Mouse (Mus musculus): ENCODE results near the gene Use1. TPM values are rescaled to one million over a fixed set of nuclear protein-coding genes. Genes with fewer than 3 reads are reported as not detected.
A peak's percentile ranks its signal among the peaks of the same experiment; 100 is the strongest.

Gene Use1
- polyA plus RNA-seq, 1 experiment from 2014 or later = 98.4 TPM

- WGBS = 84% methylated on average over 10 of the region's 10 CpGs
These were observed 28.4 kb downstream of the Use1 start for GRCm38 (mm10) chr8:71395071-71395470.

GRCm38 (mm10) chr8:71395629-71396028 is 29.0 kb downstream of the Use1 start, which contains the start of gene Ushbp1:
Gene Ushbp1, minus strand, starts transcription at chr8:71395802.
- H3K27me3 ChIP-seq (replicated peaks; ENCODE audit: control insufficient read depth, insufficient read depth, low read length) = no peaks in the 10 kb centered on the region
- 0 out of 2 replicates have a peak, but pooled peaks cover 5% of the 10 kb centered on the region for H3K4me1 ChIP-seq (replicated peaks; ENCODE audit: control insufficient read depth, insufficient read depth, low read length)
- H3K4me3 ChIP-seq (ENCODE audit: low read depth, low read length) = peak within 1 kb of the TSS; percentile 63
- TF ChIP-seq CTCF (IDR thresholded peaks at IDR 0.05; ENCODE audit: low read depth) = no peak
- no peaks in the 10 kb centered on the region for H3K9me3 ChIP-seq (ENCODE audit: control insufficient read depth)
- peaks cover 17% of the 10 kb centered on the region for H3K36me3 ChIP-seq (ENCODE audit: control insufficient read depth, insufficient read depth)
- peak within 1 kb of the TSS; percentile 56; the same call in 1 of the 2 replicates for H3K9ac ChIP-seq (ENCODE audit: low read depth, low read length)
- ATAC-seq = no peak
- 75% methylated on average over 9 of the region's 9 CpGs for WGBS
- H3K4me2 ChIP-seq (replicated peaks; ENCODE audit: low read depth) = peak within 1 kb of the TSS; percentile 73
- peak within 1 kb of the TSS; percentile 37; the same call in 1 of the 2 replicates for H3K27ac ChIP-seq (ENCODE audit: low read depth, low read length)

More at GRCm38 (mm10) chr8:71395071-71395470, 28.4 kb downstream of the Use1 start:
- H3K4me1 ChIP-seq (replicated peaks; ENCODE audit: control insufficient read depth, insufficient read depth, low read length) = 0 out of 2 replicates have a peak, but pooled peaks cover 5% of the 10 kb centered on the region
- no peak overlapping the region for H3K9ac ChIP-seq (ENCODE audit: low read depth, low read length)
- H3K4me3 ChIP-seq (ENCODE audit: low read depth, low read length) = no peak overlapping the region; the same call in 1 of the 2 replicates
- no peak overlapping the region for H3K27ac ChIP-seq (ENCODE audit: low read depth, low read length)
- no peak for TF ChIP-seq CTCF (IDR thresholded peaks at IDR 0.05; ENCODE audit: low read depth)
- no peaks in the 10 kb centered on the region for H3K9me3 ChIP-seq (ENCODE audit: control insufficient read depth)
- H3K27me3 ChIP-seq (replicated peaks; ENCODE audit: control insufficient read depth, insufficient read depth, low read length) = no peaks in the 10 kb centered on the region
- no peak for ATAC-seq
- H3K36me3 ChIP-seq (ENCODE audit: control insufficient read depth, insufficient read depth) = peaks cover 17% of the 10 kb centered on the region
- 0 out of 2 replicates have a peak overlapping the region, but pooled peaks have one; percentile 21 for H3K4me2 ChIP-seq (replicated peaks; ENCODE audit: low read depth)

GRCm38 (mm10) chr8:71396639-71397305 is 30.1 kb downstream of the Use1 start, which contains the start of gene Babam1:
Gene Babam1, plus strand, starts transcription at chr8:71396861.
- under 1% methylated on average over 34 of the region's 34 CpGs for WGBS
- ATAC-seq = peak; percentile 85
- no peak for TF ChIP-seq CTCF (IDR thresholded peaks at IDR 0.05; ENCODE audit: low read depth)

GRCm38 (mm10) chr8:71397701-71398100 is 31.1 kb downstream of the Use1 start:
- 0 out of 2 replicates have a peak, but pooled peaks cover 5% of the 10 kb centered on the region for H3K4me1 ChIP-seq (replicated peaks; ENCODE audit: control insufficient read depth, insufficient read depth, low read length)
- H3K4me2 ChIP-seq (replicated peaks; ENCODE audit: low read depth) = peak overlapping the region; percentile 73
- peak overlapping the region; percentile 63; the same call in 1 of the 2 replicates for H3K4me3 ChIP-seq (ENCODE audit: low read depth, low read length)
- no peak for ATAC-seq
- H3K9ac ChIP-seq (ENCODE audit: low read depth, low read length) = no peak overlapping the region
- H3K9me3 ChIP-seq (ENCODE audit: control insufficient read depth) = no peaks in the 10 kb centered on the region
- 80% methylated on average over 12 of the region's 12 CpGs for WGBS
- H3K27me3 ChIP-seq (replicated peaks; ENCODE audit: control insufficient read depth, insufficient read depth, low read length) = no peaks in the 10 kb centered on the region
- no peak overlapping the region for H3K27ac ChIP-seq (ENCODE audit: low read depth, low read length)
- peaks cover 17% of the 10 kb centered on the region for H3K36me3 ChIP-seq (ENCODE audit: control insufficient read depth, insufficient read depth)
- no peak for TF ChIP-seq CTCF (IDR thresholded peaks at IDR 0.05; ENCODE audit: low read depth)

More at GRCm38 (mm10) chr8:71396639-71397305, 30.1 kb downstream of the Use1 start, which contains the start of gene Babam1:
- Histone ChIP-seq H3K4me3 (ENCODE audit: low read depth, low read length) (peak within 1 kb of the TSS; percentile 63), H3K4me1 (replicated peaks; ENCODE audit: control insufficient read depth, insufficient read depth, low read length) (0 out of 2 replicates have a peak, but pooled peaks cover 5% of the 10 kb centered on the region), H3K9ac (ENCODE audit: low read depth, low read length) (peak within 1 kb of the TSS; percentile 56), H3K9me3 (ENCODE audit: control insufficient read depth) (no peaks in the 10 kb centered on the region), H3K27ac (ENCODE audit: low read depth, low read length) (peak within 1 kb of the TSS; percentile 37; the same call in 1 of the 2 replicates), H3K36me3 (ENCODE audit: control insufficient read depth, insufficient read depth) (peaks cover 17% of the 10 kb centered on the region), H3K27me3 (replicated peaks; ENCODE audit: control insufficient read depth, insufficient read depth, low read length) (no peaks in the 10 kb centered on the region), H3K4me2 (replicated peaks; ENCODE audit: low read depth) (peak within 1 kb of the TSS; percentile 73)

GRCm38 (mm10) chr8:71400826-71401225 is 34.2 kb downstream of the Use1 start:
- 0 out of 2 replicates have a peak, but pooled peaks cover 8% of the 10 kb centered on the region for H3K4me1 ChIP-seq (replicated peaks; ENCODE audit: control insufficient read depth, insufficient read depth, low read length)
- H3K4me2 ChIP-seq (replicated peaks; ENCODE audit: low read depth) = no peak overlapping the region
- H3K4me3 ChIP-seq (ENCODE audit: low read depth, low read length) = no peak overlapping the region
- H3K9ac ChIP-seq (ENCODE audit: low read depth, low read length) = no peak overlapping the region
- H3K27ac ChIP-seq (ENCODE audit: low read depth, low read length) = no peak overlapping the region
- 98% methylated on average over 2 of the region's 2 CpGs for WGBS
- no peak for TF ChIP-seq CTCF (IDR thresholded peaks at IDR 0.05; ENCODE audit: low read depth)
- H3K27me3 ChIP-seq (replicated peaks; ENCODE audit: control insufficient read depth, insufficient read depth, low read length) = no peaks in the 10 kb centered on the region
- H3K9me3 ChIP-seq (ENCODE audit: control insufficient read depth) = no peaks in the 10 kb centered on the region
- peaks cover 17% of the 10 kb centered on the region for H3K36me3 ChIP-seq (ENCODE audit: control insufficient read depth, insufficient read depth)
- no peak for ATAC-seq

- ATAC-seq = no peak
- no peak overlapping the region for H3K4me2 ChIP-seq (replicated peaks; ENCODE audit: low read depth)
- no peak overlapping the region for H3K4me3 ChIP-seq (ENCODE audit: low read depth, low read length)
- H3K36me3 ChIP-seq (ENCODE audit: control insufficient read depth, insufficient read depth) = peaks cover 17% of the 10 kb centered on the region
- 0 out of 2 replicates have a peak, but pooled peaks cover 8% of the 10 kb centered on the region for H3K4me1 ChIP-seq (replicated peaks; ENCODE audit: control insufficient read depth, insufficient read depth, low read length)
- no peak overlapping the region for H3K9ac ChIP-seq (ENCODE audit: low read depth, low read length)
- TF ChIP-seq CTCF (IDR thresholded peaks at IDR 0.05; ENCODE audit: low read depth) = no peak
- H3K27ac ChIP-seq (ENCODE audit: low read depth, low read length) = no peak overlapping the region
- no peaks in the 10 kb centered on the region for H3K9me3 ChIP-seq (ENCODE audit: control insufficient read depth)
- H3K27me3 ChIP-seq (replicated peaks; ENCODE audit: control insufficient read depth, insufficient read depth, low read length) = no peaks in the 10 kb centered on the region
These were observed 34.8 kb downstream of the Use1 start for GRCm38 (mm10) chr8:71401454-71401853.

Measured in intestine, postnatal 0 days (tissue).